Mouse (Mus musculus): Measurements from ENCODE around the gene Zfp955b. TPM values are rescaled to one million over a fixed set of nuclear protein-coding genes. Genes with fewer than 3 reads are reported as not detected.
"Not testable (repeated sequence)": the region's sequence is repeated elsewhere in the genome, so short reads cannot be mapped to it uniquely, and the experiment has no call there.

Gene Zfp955b
- 0.86 and 1.5 TPM in 2 replicates for polyA plus RNA-seq (2012; rRNA removed)
- polyA plus RNA-seq (2014; fragmentation: Nextera tagmentation; extraction: Ambion mirVana): 1.4 and 1.6 TPM in 2 replicates

DNA sequence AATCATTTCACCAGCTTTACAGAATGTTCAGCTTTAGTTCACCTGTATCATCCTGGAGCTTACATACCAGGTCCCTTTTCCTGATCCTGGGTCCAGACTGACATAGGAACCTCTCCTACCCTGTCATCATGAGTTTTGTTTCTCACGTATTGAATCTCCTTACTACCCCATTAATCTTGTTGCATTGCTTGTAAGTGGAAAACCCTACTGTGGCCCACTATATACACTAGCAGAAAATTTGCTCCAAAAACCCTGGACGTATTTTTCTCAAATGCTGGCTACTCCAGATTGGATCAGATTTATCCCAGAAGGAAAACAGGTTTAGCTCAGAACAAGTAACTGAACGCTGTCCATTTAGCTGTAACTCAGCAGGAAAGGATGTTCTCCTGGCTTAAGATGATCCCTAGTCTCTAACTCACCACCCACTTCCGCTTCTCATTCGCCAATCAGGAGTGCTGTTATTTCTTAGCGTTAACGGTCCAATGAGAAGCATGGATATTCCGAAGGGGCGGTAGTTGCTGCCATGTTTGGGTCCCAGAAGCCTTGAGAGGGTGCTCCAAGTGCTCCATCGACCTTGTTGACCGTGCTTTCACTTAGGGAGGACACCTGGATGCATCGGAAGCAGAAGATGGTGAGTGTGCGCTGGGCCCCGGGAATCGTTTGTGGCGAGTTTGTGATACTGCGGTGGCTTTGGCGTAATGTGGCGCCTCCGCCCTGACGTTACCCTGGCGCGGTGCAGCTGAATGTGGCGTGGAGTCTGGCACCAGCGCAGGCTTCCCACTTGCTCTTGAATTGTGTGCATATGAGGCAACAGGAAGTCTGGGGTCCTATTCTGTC is at the start of gene Zfp955b:
Gene Zfp955b (plus strand): TSS at position 506 of the 837 bp plus-strand sequence.
- H3K9ac ChIP-seq (replicated peaks); H3K9me3 ChIP-seq (ENCODE audit: control insufficient read depth, low read length); H3K4me3 ChIP-seq (ENCODE audit: insufficient read depth in 1 of 2, low read depth in 2 of 2, low read length in 2 of 2); DNase-seq (ENCODE audit: low read depth in 3 of 3, low spot score in 3 of 3); H3K27me3 ChIP-seq (ENCODE audit: control insufficient read depth, insufficient read depth, low read length); H3K4me1 ChIP-seq (replicated peaks; ENCODE audit: control insufficient read depth in 2 of 2, insufficient read depth in 2 of 2, low read length in 1 of 2); H3K27ac ChIP-seq; H3K36me3 ChIP-seq (replicated peaks; ENCODE audit: control insufficient read depth, insufficient read depth, low read depth): not testable (repeated sequence)
- 0 out of 2 replicates have a peak within 1 kb of the TSS, but pooled peaks have one; percentile 26 for H3K4me2 ChIP-seq (ENCODE audit: low read depth)
- peak; percentile 97 for ATAC-seq (ENCODE audit: insufficient read depth)
- WGBS (ENCODE audit: insufficient replicate concordance): no CpG with 5 or more reads among the region's 25 CpGs

DNA sequence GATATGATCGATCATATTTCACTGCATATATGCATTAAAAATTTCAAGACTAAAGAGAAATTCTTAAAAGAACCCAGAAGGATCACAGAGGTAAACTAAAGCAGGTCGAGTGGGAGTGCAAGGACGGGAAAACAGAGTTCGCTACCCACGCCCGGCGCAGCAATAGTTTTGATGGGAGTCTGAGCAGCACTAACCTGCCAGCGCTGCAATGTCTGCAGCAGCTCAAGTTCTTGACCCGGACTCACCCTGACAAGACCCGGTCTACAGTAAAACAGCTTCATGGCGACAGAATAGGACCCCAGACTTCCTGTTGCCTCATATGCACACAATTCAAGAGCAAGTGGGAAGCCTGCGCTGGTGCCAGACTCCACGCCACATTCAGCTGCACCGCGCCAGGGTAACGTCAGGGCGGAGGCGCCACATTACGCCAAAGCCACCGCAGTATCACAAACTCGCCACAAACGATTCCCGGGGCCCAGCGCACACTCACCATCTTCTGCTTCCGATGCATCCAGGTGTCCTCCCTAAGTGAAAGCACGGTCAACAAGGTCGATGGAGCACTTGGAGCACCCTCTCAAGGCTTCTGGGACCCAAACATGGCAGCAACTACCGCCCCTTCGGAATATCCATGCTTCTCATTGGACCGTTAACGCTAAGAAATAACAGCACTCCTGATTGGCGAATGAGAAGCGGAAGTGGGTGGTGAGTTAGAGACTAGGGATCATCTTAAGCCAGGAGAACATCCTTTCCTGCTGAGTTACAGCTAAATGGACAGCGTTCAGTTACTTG is 34.6 kb upstream of the Zfp955b start, which contains the start of gene Zfp955a:
Gene Zfp955a (minus strand): TSS at position 616 of the 789 bp plus-strand sequence.
- H3K4me3 ChIP-seq (ENCODE audit: insufficient read depth in 1 of 2, low read depth in 2 of 2, low read length in 2 of 2); H3K4me1 ChIP-seq (replicated peaks; ENCODE audit: control insufficient read depth in 2 of 2, insufficient read depth in 2 of 2, low read length in 1 of 2); H3K27me3 ChIP-seq (ENCODE audit: control insufficient read depth, insufficient read depth, low read length); H3K9me3 ChIP-seq (ENCODE audit: control insufficient read depth, low read length); DNase-seq (ENCODE audit: low read depth in 3 of 3, low spot score in 3 of 3); H3K9ac ChIP-seq (replicated peaks); H3K27ac ChIP-seq; H3K36me3 ChIP-seq (replicated peaks; ENCODE audit: control insufficient read depth, insufficient read depth, low read depth): not testable (repeated sequence)
- H3K4me2 ChIP-seq (ENCODE audit: low read depth): peak within 1 kb of the TSS; percentile 31
- peak; percentile 96 for ATAC-seq (ENCODE audit: insufficient read depth)
- WGBS (ENCODE audit: insufficient replicate concordance): 13% methylated on average over 1 of the region's 34 CpGs

GRCm38 (mm10) chr17:33255319-33255657 is 34.1 kb upstream of the Zfp955b start:
- WGBS (ENCODE audit: insufficient replicate concordance): no CpG with 5 or more reads among the region's 2 CpGs
- not testable (repeated sequence) for DNase-seq (ENCODE audit: low read depth in 3 of 3, low spot score in 3 of 3); H3K27me3 ChIP-seq (ENCODE audit: control insufficient read depth, insufficient read depth, low read length); H3K4me3 ChIP-seq (ENCODE audit: insufficient read depth in 1 of 2, low read depth in 2 of 2, low read length in 2 of 2); H3K27ac ChIP-seq; H3K9me3 ChIP-seq (ENCODE audit: control insufficient read depth, low read length); ATAC-seq (ENCODE audit: insufficient read depth); H3K4me2 ChIP-seq (ENCODE audit: low read depth); H3K4me1 ChIP-seq (replicated peaks; ENCODE audit: control insufficient read depth in 2 of 2, insufficient read depth in 2 of 2, low read length in 1 of 2); H3K9ac ChIP-seq (replicated peaks); H3K36me3 ChIP-seq (replicated peaks; ENCODE audit: control insufficient read depth, insufficient read depth, low read depth)

DNA sequence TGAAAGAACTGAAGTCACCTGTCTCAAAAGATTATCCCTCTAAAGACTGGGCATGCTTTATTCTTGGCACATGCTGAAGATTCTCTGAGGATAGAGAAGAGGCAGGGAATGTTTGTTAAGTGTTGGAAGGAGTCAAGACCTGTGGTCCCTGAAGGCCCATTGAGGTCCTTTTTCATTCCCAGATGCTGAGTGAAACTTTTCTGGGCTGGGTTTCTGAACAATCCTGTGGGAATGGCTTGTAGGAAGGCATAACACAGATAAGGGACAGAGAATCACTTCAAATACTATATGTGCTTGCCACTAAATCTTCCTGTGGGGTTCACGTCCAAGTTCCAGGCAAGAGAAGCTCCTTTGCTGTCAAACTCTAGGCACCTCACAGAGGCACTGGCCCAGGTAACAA is 25.0 kb upstream of the Zfp955b start, which contains the start of gene Olfr63:
Gene Olfr63 (plus strand): TSS at position 301 of the 400 bp plus-strand sequence.
- no peaks in the 10 kb centered on the region; the same call in 1 of the 2 replicates for H3K27me3 ChIP-seq (ENCODE audit: control insufficient read depth, insufficient read depth, low read length)
- no peak within 1 kb of the TSS for H3K9ac ChIP-seq (replicated peaks)
- no peak within 1 kb of the TSS for H3K4me3 ChIP-seq (ENCODE audit: insufficient read depth in 1 of 2, low read depth in 2 of 2, low read length in 2 of 2)
- H3K4me1 ChIP-seq (replicated peaks; ENCODE audit: control insufficient read depth in 2 of 2, insufficient read depth in 2 of 2, low read length in 1 of 2): no peaks in the 10 kb centered on the region
- WGBS (ENCODE audit: insufficient replicate concordance): 54% methylated on average over 1 of the region's 1 CpGs
- TF ChIP-seq EP300 (IDR thresholded peaks at IDR 0.05; ENCODE audit: low read depth): no peak
- no peak for TF ChIP-seq CTCF (IDR thresholded peaks at IDR 0.05; ENCODE audit: low read depth)
- ATAC-seq (ENCODE audit: insufficient read depth): no peak
- no peak within 1 kb of the TSS for H3K4me2 ChIP-seq (ENCODE audit: low read depth)
- no peak for DNase-seq (ENCODE audit: low read depth in 3 of 3, low spot score in 3 of 3)
- H3K9me3 ChIP-seq (ENCODE audit: control insufficient read depth, low read length): no peaks in the 10 kb centered on the region
- no peak within 1 kb of the TSS for H3K27ac ChIP-seq
- H3K36me3 ChIP-seq (replicated peaks; ENCODE audit: control insufficient read depth, insufficient read depth, low read depth): no peaks in the 10 kb centered on the region

GRCm38 (mm10) chr17:33268907-33269306 is 20.4 kb upstream of the Zfp955b start:
- 68% methylated on average over 9 of the region's 9 CpGs for WGBS (ENCODE audit: insufficient replicate concordance)
- Histone ChIP-seq H3K36me3 (replicated peaks; ENCODE audit: control insufficient read depth, insufficient read depth, low read depth) (no peaks in the 10 kb centered on the region), H3K27ac (no peak overlapping the region), H3K4me1 (replicated peaks; ENCODE audit: control insufficient read depth in 2 of 2, insufficient read depth in 2 of 2, low read length in 1 of 2) (no peaks in the 10 kb centered on the region), H3K4me3 (ENCODE audit: insufficient read depth in 1 of 2, low read depth in 2 of 2, low read length in 2 of 2) (no peak overlapping the region), H3K9me3 (ENCODE audit: control insufficient read depth, low read length) (no peaks in the 10 kb centered on the region), H3K4me2 (ENCODE audit: low read depth) (no peak overlapping the region), H3K27me3 (ENCODE audit: control insufficient read depth, insufficient read depth, low read length) (no peaks in the 10 kb centered on the region; the same call in 1 of the 2 replicates), H3K9ac (replicated peaks) (no peak overlapping the region)
- no peak for DNase-seq (ENCODE audit: low read depth in 3 of 3, low spot score in 3 of 3)
- no peak for ATAC-seq (ENCODE audit: insufficient read depth)
- TF ChIP-seq EP300 (IDR thresholded peaks at IDR 0.05; ENCODE audit: low read depth) (no peak), CTCF (IDR thresholded peaks at IDR 0.05; ENCODE audit: low read depth) (no peak)

- not testable (repeated sequence) for H3K4me1 ChIP-seq (replicated peaks; ENCODE audit: control insufficient read depth in 2 of 2, insufficient read depth in 2 of 2, low read length in 1 of 2); H3K9me3 ChIP-seq (ENCODE audit: control insufficient read depth, low read length); H3K36me3 ChIP-seq (replicated peaks; ENCODE audit: control insufficient read depth, insufficient read depth, low read depth); H3K4me3 ChIP-seq (ENCODE audit: insufficient read depth in 1 of 2, low read depth in 2 of 2, low read length in 2 of 2); DNase-seq (ENCODE audit: low read depth in 3 of 3, low spot score in 3 of 3); H3K27me3 ChIP-seq (ENCODE audit: control insufficient read depth, insufficient read depth, low read length); H3K27ac ChIP-seq; H3K9ac ChIP-seq (replicated peaks)
- ATAC-seq (ENCODE audit: insufficient read depth): peak; percentile 69
- no CpG with 5 or more reads among the region's 9 CpGs for WGBS (ENCODE audit: insufficient replicate concordance)
- H3K4me2 ChIP-seq (ENCODE audit: low read depth): 0 out of 2 replicates have a peak overlapping the region, but pooled peaks have one; percentile 26
Observed at GRCm38 (mm10) chr17:33289876-33290149, 469 bp downstream of the Zfp955b start.
